Mouse (Mus musculus) liver, postnatal 0 days (tissue): ENCODE measurements around the gene Zswim9.

Experiments
- CTCF ChIP-seq: sonication (generic); IDR thresholded peaks from 2 replicates; pipeline ENCODE4 v1.5.1; 2016; ENCODE audit warnings: antibody characterized with exemption, low read depth
- EP300 ChIP-seq: IDR thresholded peaks from 2 replicates; pipeline ENCODE4 v1.6.1; 2016; ENCODE audit warnings: antibody characterized with exemption, low read depth, mild to moderate bottlenecking

DNA sequence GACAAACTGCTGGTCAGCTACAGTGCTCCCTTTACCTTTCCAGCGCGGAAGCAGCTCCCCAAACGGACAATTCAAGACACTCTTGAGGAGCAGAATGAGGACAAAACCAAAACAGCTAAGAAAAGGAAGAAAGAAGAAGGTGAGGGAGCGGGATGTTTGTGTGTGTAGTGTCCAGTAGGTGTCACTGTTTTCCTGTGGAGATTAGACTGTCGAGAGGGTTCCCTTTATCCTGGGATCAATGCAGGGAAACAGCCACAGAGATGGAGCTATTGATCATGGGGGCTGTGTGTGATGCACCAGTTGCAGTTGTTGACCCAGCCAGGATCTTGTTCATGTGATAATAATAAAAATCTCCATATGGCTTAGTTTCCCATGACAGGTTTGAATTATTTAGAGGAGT lies 10.1 kb upstream of the Zswim9 start:
- TF ChIP-seq CTCF (peak; percentile 83), EP300 (no peak)
